Mouse (Mus musculus) intestine, postnatal 0 days (tissue): ENCODE measurements around the gene Faap20. TPM values are rescaled to one million over a fixed set of nuclear protein-coding genes. Genes with fewer than 3 reads are reported as not detected.

ENCODE experiments used
- ATAC-seq: fragments of 200-750 bp; cut with Nextera tagmentation; 2 replicates; pipeline ENCODE4 v1.8.0; 2017; ENCODE audit warnings: mild to moderate bottlenecking, moderate TSS enrichment, moderate library complexity
- H3K27ac ChIP-seq: fragments of 300-500 bp; sonication (generic); 2 replicates; pipeline ENCODE4 v1.5.1; 2014; ENCODE audit warnings: mild to moderate bottlenecking, low read depth, low read length, moderate library complexity
- H3K27me3 ChIP-seq: fragments of 300-500 bp; sonication (generic); replicated peaks from 2 replicates; pipeline ENCODE4 v1.6.1; 2014; ENCODE audit warnings: low read length, mixed read lengths; ENCODE audit not compliant: control insufficient read depth, insufficient read depth
- H3K36me3 ChIP-seq: fragments of 300-500 bp; sonication (generic); 2 replicates; pipeline ENCODE4 v1.6.1; 2014; ENCODE audit warnings: mild to moderate bottlenecking, moderate library complexity; ENCODE audit not compliant: control insufficient read depth, insufficient read depth
- H3K4me1 ChIP-seq: fragments of 300-500 bp; sonication (generic); replicated peaks from 2 replicates; pipeline ENCODE4 v1.6.1; 2014; ENCODE audit warnings: antibody characterized with exemption, low read length, mixed read lengths; ENCODE audit not compliant: control insufficient read depth, insufficient read depth
- H3K4me2 ChIP-seq: fragments of 300-500 bp; sonication (generic); replicated peaks from 2 replicates; pipeline ENCODE4 v1.6.1; 2014; ENCODE audit warnings: low read depth, mild to moderate bottlenecking, moderate library complexity
- H3K4me3 ChIP-seq: fragments of 300-500 bp; sonication (generic); 2 replicates; pipeline ENCODE4 v1.5.1; 2014; ENCODE audit warnings: low read depth, low read length
- H3K9ac ChIP-seq: fragments of 300-500 bp; sonication (generic); 2 replicates; pipeline ENCODE4 v1.6.1; 2014; ENCODE audit warnings: mild to moderate bottlenecking, low read depth, low read length
- H3K9me3 ChIP-seq: fragments of 300-500 bp; sonication (generic); 2 replicates; pipeline ENCODE4 v1.6.1; 2016; ENCODE audit warnings: mixed run types; ENCODE audit not compliant: control insufficient read depth
- CTCF ChIP-seq: sonication (generic); IDR thresholded peaks from 2 replicates; pipeline ENCODE4 v1.5.1; 2016; ENCODE audit warnings: low read depth, mild to moderate bottlenecking, control low read depth, antibody characterized with exemption, moderate library complexity
- WGBS: fragments of 180-500 bp; shearing (Covaris S2); extraction: QIAGEN DNeasy Blood & Tissue Kit; methylation state at CpG from one replicate; pipeline ENCODE4 v1.1.7; 2014; 5-methylcytosine and 5-hydroxymethylcytosine counted together
- polyA plus RNA-seq: library from polyadenylated mRNA; unstranded; fragments of >200 nt; fragmentation: Nextera tagmentation; extraction: Ambion mirVana; gene quantifications from 2 replicates; pipeline ENCODE4 v1.2.1, GENCODE M21; 2015

Faap20 gene
- polyA plus RNA-seq: 54.6 and 57.8 TPM in 2 replicates

DNA sequence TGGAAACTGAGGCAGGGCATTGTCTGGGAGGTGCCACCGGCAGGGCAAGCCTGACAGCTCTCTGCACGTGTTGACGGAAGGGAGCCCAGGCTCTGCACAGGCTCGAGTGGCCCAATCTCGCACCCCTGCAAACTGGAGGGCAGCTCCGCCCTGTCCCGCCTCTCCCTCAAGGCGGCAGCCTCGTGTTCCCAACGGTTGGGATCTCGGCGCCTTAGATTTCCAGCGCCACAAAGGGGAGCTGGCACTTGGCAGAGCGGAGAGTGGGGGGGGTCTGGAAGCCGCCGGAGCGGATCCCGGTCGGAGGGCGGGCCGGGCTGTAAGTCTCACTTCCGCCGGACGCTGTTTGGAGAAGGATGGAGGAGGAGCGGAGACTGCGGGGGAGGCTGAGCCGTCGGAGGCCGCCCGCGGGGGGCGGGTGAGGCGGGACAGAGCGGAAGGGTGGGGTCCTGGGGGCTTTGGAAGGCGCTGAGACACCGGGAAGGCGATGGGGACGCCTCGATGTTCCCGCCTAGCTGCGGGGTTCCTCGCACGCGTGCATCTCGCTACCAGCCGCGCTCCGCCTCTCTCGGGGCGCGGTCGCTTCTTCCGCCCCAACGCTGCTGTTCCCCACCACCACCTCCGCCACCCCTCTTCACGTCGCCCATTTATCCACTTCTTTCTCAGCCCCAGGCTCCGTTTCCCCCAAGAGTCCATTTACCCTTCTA is at the start of gene Faap20:
Gene Faap20 (plus strand): TSS at position 155 of the 704 bp plus-strand sequence.
- no peaks in the 10 kb centered on the region for H3K27me3 ChIP-seq
- H3K4me2 ChIP-seq: peak within 1 kb of the TSS; percentile 95
- TF ChIP-seq CTCF: no peak
- peaks cover 10% of the 10 kb centered on the region; the same call in 1 of the 2 replicates for H3K4me1 ChIP-seq
- peak within 1 kb of the TSS; percentile 60 for H3K9ac ChIP-seq
- WGBS: under 1% methylated on average over 58 of the region's 58 CpGs
- H3K27ac ChIP-seq: peak within 1 kb of the TSS; percentile 96
- H3K9me3 ChIP-seq: no peaks in the 10 kb centered on the region
- ATAC-seq: peak; percentile 81
- H3K4me3 ChIP-seq: peak within 1 kb of the TSS; percentile 68
- peaks cover 10% of the 10 kb centered on the region; the same call in 1 of the 2 replicates for H3K36me3 ChIP-seq

GRCm38 (mm10) chr4:155200861-155201390 is 48.7 kb upstream of the Faap20 start:
- Histone ChIP-seq H3K4me3 (no peak overlapping the region), H3K36me3 (no peaks in the 10 kb centered on the region; the same call in 1 of the 2 replicates), H3K9ac (no peak overlapping the region), H3K4me1 (peaks cover 40% of the 10 kb centered on the region), H3K27me3 (no peaks in the 10 kb centered on the region), H3K4me2 (peak overlapping the region; percentile 28; the same call in 1 of the 2 replicates), H3K27ac (peak overlapping the region; percentile 21; the same call in 1 of the 2 replicates), H3K9me3 (no peaks in the 10 kb centered on the region)
- ATAC-seq: no peak
- 78% methylated on average over 3 of the region's 3 CpGs for WGBS
- TF ChIP-seq CTCF: no peak

- 55% methylated on average over 7 of the region's 7 CpGs for WGBS
- no peak overlapping the region for H3K4me3 ChIP-seq
- H3K9ac ChIP-seq: no peak overlapping the region
- H3K4me1 ChIP-seq: peaks cover 46% of the 10 kb centered on the region
- peak overlapping the region; percentile 28 for H3K4me2 ChIP-seq
- no peaks in the 10 kb centered on the region for H3K27me3 ChIP-seq
- no peaks in the 10 kb centered on the region for H3K9me3 ChIP-seq
- peak; percentile 61 for ATAC-seq
- H3K27ac ChIP-seq: peak overlapping the region; percentile 62
- no peaks in the 10 kb centered on the region; the same call in 1 of the 2 replicates for H3K36me3 ChIP-seq
- no peak for TF ChIP-seq CTCF
Measured at GRCm38 (mm10) chr4:155201764-155202163, 47.8 kb upstream of the Faap20 start.

- WGBS: 30% methylated on average over 6 of the region's 6 CpGs
- Histone ChIP-seq H3K9ac (no peak overlapping the region), H3K4me1 (peaks cover 50% of the 10 kb centered on the region)
Measured at GRCm38 (mm10) chr4:155205919-155206318, 43.7 kb upstream of the Faap20 start.

DNA sequence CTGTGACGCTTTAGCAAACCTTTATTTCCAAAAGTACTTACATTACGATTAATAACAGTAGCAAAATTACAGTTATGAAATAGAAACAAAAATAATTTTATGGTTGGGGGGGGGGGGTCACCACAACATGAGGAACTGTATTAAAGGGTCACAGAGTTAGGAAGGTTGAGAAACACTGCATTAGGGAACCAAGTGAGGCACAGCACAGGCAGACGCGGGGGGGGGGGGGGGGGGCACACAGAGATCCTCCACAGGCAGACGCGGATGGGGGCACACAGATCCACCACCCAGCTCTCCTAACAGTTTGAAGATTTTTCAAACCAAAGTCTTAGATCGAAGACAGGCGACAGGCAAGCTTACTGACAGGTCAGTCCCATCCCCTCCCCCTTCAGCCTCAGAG is 43.1 kb upstream of the Faap20 start:
- H3K9ac ChIP-seq: no peak overlapping the region
- ATAC-seq: no peak
- no peak overlapping the region for H3K4me3 ChIP-seq
- H3K27ac ChIP-seq: peak overlapping the region; percentile 76; the same call in 1 of the 2 replicates
- H3K9me3 ChIP-seq: no peaks in the 10 kb centered on the region
- peaks cover 44% of the 10 kb centered on the region for H3K4me1 ChIP-seq
- 39% methylated on average over 6 of the region's 8 CpGs for WGBS
- no peak overlapping the region; the same call in none of the 2 replicates for H3K4me2 ChIP-seq
- H3K27me3 ChIP-seq: no peaks in the 10 kb centered on the region
- TF ChIP-seq CTCF: no peak
- peaks cover 4% of the 10 kb centered on the region; the same call in 1 of the 2 replicates for H3K36me3 ChIP-seq

More at GRCm38 (mm10) chr4:155205919-155206318, 43.7 kb upstream of the Faap20 start:
- Histone ChIP-seq H3K27me3 (no peaks in the 10 kb centered on the region), H3K4me2 (peak overlapping the region; percentile 49), H3K27ac (peak overlapping the region; percentile 76), H3K9me3 (no peaks in the 10 kb centered on the region), H3K4me3 (no peak overlapping the region), H3K36me3 (peaks cover 3% of the 10 kb centered on the region; the same call in 1 of the 2 replicates)
- TF ChIP-seq CTCF: no peak
- ATAC-seq: peak; percentile 82

DNA sequence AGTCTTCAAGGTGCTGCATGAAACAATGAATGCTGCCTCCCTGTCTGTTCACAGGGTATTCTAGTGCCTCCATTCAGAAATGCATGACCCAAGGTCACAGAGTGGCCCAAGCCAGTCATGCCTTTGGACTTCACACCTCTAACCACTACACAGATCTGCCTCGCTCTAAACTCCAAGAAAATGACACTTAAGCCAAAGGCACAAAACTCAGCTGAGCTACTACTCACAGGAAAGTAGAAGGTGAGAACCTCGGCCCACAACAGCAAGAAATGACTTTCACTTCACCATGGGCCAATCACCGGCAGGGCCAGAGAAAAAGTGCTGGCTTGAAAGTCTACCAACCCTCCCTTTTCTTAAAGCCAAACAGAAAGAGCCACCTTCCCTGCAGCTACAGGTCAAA is 41.8 kb upstream of the Faap20 start:
- 40% methylated on average over 3 of the region's 3 CpGs for WGBS
- TF ChIP-seq CTCF: no peak
- H3K9ac ChIP-seq: no peak overlapping the region

More for the DNA sequence above, 41.8 kb upstream of the Faap20 start:
- ATAC-seq: peak; percentile 14; the same call in 1 of the 2 replicates
- peaks cover 33% of the 10 kb centered on the region for H3K4me1 ChIP-seq
- no peak overlapping the region for H3K4me3 ChIP-seq
- no peaks in the 10 kb centered on the region for H3K27me3 ChIP-seq
- H3K36me3 ChIP-seq: peaks cover 6% of the 10 kb centered on the region; the same call in 1 of the 2 replicates
- no peaks in the 10 kb centered on the region for H3K9me3 ChIP-seq
- H3K4me2 ChIP-seq: peak overlapping the region; percentile 13; the same call in 1 of the 2 replicates
- H3K27ac ChIP-seq: peak overlapping the region; percentile 46; the same call in 1 of the 2 replicates
